Mouse (Mus musculus): ENCODE measurements at regions not wholly inside any gene's neighbourhood (a gene's known extent, or its start where the extent isn't known, plus 50 kb on each side); places are given as distances from the start of the nearest gene placed in this dataset.

DNA sequence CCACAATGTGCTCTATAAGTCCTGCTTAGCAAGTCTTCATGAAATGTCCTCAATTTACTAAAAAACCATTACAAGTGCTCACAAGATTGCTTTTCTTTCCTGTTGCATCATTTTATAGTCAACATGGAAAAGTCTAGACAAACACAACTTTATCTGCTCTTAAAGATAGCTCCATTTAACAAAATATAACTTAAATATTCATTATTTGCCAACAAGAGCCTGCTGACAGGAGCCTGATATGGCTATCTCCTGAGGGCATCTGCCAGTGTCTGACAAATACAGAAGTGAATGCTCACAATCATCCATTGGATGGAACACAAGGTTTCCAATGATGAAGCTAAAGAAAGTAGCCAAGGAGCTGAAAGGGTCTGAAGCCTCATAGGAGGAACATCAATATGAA is 197.8 kb downstream of the Ndufa4 start:
- TF ChIP-seq CTCF (IDR thresholded peaks at IDR 0.05) (no peak), POLR2A (IDR thresholded peaks at IDR 0.05; ENCODE audit: insufficient read depth, low read depth, low read length) (no peak)

Measured in heart, adult 2 months (tissue).